Mouse (Mus musculus): ENCODE results near the gene Rnf186.

Rnf186 gene

DNA sequence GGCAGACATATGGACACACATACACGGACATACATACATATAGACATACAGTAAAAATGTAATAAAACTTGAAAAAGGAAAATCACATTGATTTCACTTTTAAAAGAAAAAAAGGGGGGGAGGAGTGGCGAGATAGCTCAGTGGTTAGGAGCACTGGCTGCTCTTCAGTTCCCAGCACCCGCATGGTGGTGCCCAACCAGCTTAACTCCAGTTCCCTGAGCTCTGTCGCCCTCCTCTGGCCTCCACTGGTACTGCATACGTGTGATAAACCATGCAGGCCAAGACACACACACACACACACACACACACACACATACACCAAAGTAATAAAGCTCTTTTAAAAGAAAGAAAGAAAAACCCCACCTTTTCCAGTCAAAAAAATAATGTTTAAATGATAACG lies 47.9 kb downstream of the Rnf186 start:
- DNase-seq, result no peak
